Mouse (Mus musculus) lung, adult 18-20 months (tissue): ENCODE results near the gene Mrps17.
"Not testable (repeated sequence)": the region's sequence is repeated elsewhere in the genome, so short reads cannot be mapped to it uniquely, and the experiment has no call there.

Experiments used
- DNase-seq, 2 experiments: peaks; one replicate each; pipeline ENCODE4 v3.0.0; 2022; ENCODE audit warnings: mixed read lengths in 2 of 2

The Mrps17 gene

DNA sequence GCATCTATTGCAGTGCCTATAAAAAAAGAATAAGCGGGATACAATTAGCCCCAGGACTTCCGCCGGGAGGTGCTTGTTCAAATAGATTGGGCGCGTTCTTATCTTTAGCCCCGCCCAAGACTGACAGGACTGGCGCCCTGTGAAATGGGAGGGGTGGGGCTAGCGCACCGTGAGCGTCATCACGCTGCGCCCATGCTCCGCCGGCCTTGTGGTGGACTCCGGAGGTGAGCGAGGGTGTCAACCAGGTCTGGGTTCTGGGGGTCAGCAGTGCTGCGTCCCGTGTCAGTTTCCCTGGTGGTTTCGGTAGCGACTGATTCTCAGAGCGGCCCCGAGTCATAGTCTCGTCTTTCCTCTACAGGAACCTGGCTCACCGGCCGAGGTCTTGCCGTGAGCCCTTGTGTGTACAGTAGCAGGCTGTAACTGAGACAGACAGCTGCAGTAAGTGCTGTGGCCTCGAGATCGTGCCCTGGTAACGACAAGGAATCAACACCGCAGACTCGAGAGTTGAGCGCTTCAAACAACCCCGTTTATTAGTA, at the start of gene Mrps17:
Gene Mrps17, plus strand, starts transcription at position 172 of the 536 bp plus-strand sequence.
- DNase-seq, result peak; percentile 94 to 96

DNA sequence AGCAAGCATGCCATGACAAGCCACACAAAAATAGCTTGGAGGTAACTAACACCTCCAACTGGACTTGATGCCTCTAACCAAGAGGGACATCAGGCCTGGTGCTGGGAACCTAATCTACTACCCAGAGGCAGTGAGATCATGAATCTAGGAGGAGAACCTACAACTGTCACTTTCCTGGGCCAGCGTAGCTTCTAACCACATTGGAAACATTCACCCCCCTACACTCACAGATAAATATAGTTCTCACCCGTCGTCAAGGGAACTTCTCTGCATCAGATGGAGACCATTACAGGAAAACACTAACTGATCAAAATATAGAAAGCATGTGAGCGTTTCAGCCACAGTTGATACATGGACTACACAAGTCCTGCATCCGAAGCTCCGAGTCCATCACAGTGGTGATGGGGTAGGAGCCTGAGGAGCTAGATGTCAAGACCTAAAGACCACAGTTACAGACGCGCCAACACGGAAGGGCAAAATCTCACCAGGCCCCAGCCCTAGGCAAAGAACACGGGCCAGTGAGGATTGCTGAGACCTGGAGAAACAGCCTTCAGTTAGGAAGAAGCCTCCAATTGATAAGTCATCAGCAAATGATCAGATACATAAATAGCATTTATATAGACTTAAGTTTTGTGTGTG, 48.9 kb upstream of the Mrps17 start:
- no peak for DNase-seq

DNA sequence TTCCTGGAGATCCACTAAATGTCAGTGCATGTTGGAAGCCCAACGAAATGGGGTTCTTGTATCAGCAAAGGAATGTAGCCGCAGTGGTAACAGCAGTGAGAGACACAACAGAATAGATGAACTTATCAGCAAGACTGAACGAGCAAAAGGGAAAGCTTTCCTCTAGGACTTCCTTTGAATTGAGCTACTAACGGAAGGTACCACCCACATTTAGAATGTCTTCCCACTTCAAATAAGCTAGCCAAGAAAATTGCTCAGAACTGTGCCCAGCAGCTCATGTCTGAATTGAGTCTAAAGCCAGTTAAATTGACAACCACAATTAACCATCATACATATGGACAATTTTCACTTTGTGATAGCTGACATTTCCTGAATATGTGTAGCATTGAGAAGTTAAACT, 47.4 kb upstream of the Mrps17 start:
- DNase-seq, result no peak

DNA sequence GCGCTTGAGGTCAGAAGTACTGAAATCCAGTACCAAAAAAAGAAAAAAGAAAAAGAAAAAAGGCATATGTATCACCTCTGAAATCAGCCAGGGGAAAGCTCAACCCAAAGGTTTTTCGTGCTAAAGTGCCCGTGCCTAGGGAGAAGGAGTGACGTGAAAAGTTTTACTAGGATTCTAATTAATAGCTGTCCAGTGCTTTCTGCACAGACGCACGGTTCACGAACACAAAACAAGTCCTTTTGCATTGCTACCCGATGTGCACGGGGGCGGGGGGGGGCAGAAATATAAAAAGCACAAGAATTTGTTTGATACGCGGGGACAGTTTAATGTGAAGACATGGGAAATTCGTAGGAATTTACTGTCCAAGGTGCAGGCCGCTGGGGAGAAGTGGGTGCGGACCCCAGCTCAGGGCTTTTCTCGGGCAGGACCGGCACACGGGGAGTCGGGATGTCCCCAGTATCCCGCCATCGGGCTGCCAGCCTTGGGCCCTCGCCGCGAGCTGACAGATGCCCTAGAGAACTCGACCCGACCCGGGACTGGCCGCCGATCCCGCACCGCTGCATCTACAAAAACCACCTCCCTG, 45.8 kb upstream of the Mrps17 start:
- DNase-seq, result no peak

DNA sequence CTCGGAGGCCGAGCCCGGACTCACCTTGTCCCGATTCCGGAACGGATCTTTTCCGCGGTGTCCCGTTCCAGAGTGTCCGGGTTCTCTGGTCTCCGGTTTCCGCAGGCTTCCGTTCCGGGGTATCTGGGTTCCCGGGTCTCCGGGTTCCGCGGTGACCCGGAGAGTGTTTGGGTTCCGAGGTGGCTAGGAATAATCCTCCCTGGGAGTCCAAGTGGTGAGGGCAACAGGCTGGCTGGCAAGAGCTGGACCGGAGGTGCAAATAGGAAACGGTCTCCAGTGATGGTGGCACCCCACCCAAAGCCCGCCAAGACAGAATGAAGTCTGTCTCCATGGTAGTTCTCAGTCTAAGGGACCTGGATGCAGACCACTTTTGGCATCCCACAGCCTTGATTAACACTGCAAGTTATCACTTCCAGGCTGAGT, 45.2 kb upstream of the Mrps17 start, which contains the start of gene Zfp11:
Gene Zfp11, minus strand, starts transcription at position 64 of the 423 bp plus-strand sequence.
- DNase-seq, result peak; percentile 71 to 73

DNA sequence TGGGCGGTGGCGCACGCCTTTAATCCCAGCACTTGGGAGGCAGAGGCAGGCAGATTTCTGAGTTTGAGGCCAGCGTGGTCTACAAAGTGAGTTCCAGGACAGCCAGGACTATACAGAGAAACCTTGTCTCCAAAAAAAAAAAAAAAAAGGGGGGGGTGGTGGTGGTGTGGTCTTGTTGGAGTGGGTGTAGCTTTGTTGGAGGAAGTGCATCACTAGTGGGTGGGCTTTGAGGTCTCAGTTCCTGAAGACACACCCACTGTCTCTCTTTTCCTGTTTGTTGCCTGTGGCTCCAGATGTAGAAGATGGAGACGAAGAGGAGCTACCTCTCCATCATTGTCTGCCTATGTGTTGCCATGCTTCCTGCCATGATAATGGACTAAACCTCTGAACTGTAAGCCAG, 30.2 kb upstream of the Mrps17 start:
- DNase-seq, result not testable (repeated sequence)

DNA sequence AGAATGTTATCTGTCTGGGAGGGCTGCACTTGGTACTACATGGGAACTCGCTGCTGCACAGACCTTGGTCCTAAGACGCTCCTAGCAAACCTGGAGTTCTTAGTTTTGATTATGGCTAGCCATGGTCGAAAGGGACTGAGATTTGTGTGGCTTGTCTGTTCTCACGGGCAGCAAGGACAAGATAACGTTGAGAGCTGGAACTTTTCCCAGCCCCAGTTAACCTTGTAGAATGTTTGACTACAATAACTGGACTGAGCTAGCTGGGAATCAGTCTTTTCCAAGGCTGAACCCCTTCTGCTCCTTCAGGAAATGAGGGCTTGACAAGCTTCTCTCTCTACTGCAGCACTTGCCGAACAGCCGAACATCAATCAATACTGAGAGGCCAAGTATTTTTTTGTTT, 27.7 kb upstream of the Mrps17 start:
- DNase-seq, result no peak

DNA sequence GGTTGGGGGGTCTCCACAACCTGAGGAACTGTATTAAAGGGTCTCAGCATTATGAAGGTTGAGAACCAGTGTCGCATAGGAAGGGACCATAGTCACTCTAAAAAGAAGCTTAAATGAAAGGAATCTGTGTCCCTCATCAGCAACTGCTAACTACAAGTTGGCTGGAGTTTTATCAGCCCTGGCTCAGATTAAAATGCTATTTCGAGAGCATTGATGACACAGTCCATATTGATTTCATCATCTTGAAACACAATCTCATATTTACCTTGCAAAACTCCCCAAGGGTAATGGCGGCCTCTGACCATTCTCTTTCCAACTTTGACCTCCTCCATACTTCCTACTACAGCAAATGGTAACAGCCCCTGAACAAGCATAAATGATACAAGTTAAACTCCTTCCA, 24.8 kb upstream of the Mrps17 start:
- DNase-seq, result no peak

DNA sequence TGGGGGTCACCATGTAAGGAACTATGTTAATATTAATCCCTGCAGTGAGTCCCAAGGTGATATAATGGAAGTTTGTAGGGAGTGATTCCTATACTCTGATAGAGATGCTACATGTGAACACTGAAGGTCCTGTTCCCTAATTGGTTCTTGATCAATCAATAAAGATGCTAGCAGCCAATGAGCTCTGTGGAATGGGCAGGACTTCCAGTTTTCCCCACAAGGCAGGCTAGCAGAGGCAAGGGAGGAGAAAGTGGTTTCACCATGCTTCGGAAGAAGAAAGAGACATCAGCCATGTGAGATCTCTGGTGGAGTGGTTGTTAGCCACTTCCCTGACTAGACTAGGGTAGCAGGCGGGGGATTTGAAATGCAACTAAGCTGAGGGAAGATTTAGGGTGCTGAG, 14.8 kb upstream of the Mrps17 start:
- no peak for DNase-seq

DNA sequence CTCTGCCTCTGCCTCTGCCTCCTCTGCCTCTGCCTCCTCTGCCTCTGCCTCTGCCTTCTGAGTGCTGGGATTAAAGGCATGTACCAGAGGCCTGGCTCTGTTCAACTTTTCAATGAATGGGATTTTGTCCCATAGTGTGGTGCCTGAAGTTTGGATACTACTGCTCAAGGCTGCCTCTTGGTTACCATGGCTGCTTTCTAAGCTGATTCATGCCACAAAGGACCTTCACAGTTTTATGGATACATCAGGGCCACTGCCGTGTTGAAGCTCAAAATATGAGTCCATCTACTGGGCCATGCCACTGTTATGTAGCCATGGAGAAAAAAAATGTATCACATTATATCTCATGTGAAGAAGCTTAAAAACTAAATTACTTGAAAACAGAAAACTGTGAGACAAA, 13.6 kb upstream of the Mrps17 start:
- no peak for DNase-seq

DNA sequence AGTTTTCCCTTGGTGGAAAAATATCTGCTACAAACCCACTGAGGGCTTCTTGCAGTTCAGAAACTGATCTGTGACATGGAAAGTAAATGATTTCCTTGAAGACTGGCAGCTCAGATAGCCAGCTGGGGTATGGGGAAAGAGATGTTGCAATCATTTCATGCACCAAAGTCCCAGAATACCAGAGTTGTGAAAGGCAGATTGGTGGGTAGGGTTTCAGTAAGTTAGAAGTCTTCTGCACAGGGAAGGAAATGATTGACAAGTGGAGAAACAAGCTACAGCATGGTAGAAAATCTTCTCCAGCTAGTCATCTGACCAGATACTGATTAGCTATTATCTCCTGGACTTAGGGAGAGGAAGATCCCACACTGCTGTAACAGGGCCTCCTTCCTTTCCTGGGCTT, 11.9 kb upstream of the Mrps17 start:
- DNase-seq, result no peak

DNA sequence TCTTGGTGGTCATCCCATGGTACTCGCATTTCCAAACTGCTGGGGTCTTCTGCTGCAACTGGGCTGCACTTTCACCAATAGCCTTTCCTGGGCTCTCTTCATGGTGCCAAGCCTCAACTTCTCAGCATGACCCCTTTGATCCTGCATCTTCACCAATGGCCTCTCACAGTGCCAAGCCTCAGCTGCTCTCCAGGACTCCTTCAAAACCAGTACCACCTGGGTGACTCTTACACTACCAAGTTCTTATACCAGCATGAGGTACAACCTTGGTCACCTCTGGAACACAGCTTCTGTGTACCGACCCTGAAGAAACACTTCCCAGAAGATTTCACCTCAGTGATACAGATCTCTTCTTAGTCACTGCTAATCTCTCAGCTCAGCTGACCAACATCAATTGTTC, 6.9 kb upstream of the Mrps17 start, which contains the start of gene Sept14:
Gene Sept14, minus strand, starts transcription at position 101 of the 400 bp plus-strand sequence.
- no peak for DNase-seq

DNA sequence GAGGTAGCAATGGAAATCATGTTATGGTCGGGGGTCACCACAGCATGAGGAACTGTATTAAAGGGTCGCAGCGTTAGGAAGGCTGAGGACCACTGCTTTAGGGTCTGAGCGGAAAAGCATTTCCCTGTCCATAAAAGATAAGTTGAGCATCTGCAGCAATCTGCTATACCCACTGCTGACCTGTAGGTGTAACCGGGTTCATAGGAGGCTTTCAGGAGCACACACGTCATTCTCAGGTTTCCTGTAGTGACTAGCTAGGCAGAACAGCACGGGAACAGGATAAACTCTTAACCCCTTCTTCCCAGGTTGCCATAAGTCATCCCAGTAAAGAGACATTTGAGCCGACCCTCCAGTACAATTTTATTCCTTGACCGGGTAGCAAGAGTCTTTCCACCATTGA, 1.7 kb downstream of the Mrps17 start:
- no peak for DNase-seq

DNA sequence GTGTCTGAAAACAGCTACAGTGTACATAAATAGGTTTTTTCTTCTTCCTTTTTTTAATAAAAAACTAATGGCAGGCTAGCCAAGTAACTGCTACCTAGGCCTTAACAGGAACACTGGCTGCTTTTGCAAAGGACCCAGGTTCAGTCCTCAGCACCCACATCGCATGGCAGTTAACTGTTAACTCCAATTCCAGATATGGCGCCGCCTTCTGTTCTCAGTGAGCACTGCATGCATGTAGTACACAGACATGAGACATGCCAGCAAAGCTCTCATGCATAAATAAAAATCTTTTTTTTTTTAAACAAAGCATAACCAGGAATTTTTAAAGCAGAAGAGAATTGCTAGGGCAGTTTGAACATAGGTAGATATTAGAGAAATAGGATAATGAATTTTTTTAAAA, 4.9 kb downstream of the Mrps17 start:
- no peak for DNase-seq

DNA sequence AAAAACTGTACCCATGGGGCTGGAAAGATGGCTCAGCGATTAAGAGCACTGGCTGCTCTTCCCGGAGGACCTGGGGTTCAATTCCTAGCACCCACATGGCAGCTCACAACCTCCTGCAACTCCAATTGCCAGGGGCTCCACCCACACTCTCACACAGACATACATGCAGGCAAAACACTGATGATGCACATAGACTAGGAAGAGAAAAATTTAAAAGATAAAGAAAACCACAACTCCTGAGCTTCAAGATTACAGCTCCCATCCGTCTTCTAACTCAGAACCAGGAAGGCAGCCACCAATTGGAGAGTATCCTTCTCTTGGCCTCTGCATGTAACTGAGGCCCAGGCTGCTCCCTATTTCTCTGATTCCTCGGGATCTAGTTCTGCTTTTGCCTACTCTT, 9.0 kb downstream of the Mrps17 start:
- DNase-seq, result no peak

DNA sequence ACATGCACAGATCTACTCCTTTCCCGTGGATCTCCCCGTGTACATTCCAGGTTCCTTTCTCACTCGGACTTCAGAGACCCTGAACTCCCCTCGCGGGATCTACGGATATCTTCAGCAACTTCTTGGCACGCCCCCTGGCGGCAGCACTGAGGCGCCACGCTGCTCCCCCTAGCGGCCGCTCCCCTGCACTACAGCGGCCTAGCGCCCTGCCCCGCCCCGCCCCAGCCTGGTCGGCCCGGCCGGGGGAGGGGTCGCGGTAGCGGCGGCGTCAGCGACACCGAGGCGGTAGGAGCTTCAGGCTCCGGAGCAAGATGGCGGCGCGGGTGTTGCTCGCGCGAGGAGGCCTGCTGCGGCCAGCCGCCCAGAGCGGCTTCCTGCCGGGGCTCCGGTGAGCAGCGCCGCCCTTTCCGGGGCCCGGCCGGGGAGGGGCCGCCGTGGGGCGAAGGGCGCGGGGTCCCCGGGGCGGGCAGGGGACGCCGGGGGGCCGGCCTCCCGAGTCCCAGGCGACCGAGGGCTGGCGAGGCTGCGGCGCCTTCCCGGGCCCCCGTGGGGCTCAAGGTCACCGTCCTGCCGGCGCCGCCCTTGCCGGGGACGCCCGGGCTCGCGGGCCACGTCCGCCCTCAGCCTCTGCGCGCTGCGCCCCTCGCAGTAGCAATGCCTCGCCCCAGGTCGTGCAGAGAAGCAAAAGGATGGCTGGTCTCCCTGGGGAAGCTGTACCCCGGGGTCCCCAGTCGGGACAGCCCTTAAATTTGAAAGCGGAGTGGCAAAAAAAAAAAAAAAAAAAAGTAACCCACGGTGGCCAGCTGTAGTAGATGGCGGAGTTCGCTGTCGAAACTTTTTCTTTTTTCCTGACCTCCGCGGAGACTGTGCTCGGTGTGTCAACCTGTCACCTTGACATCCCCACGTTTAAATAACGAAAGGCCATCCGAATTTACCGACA, 9.8 kb downstream of the Mrps17 start, which contains the start of gene Nipsnap2:
Gene Nipsnap2, plus strand, starts transcription at position 230 of the 940 bp plus-strand sequence.
- peak; percentile 89 to 90 for DNase-seq

DNA sequence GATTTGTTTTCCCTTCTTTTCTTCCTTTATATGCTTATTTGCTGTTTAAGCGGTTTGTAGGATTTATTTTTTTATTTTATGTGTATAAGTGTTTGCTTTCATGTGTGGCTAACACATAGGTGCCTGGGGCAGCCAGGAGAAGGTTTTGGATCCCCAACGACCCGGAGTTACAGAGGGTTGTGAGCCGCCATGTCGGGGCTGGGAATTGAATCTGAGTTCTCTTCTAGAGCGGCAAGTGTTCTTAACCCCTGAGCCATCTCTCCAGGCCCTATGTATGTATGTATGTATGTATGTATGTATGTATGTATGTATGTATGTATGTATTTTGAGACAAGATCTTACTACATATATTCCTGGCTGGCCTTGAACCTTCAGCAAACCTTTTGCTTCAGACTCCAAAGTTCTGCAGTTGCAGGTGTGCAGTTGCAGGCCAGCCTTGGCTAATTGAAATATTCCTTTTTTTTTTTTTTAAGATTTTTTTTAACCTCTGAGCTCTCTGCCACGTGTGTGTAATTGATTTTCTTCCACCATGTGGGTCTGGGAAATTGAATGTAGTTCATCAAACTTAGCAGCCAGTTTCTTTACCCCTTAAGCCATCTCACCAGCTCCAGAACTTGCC, 10.6 kb downstream of the Mrps17 start:
- no peak for DNase-seq

DNA sequence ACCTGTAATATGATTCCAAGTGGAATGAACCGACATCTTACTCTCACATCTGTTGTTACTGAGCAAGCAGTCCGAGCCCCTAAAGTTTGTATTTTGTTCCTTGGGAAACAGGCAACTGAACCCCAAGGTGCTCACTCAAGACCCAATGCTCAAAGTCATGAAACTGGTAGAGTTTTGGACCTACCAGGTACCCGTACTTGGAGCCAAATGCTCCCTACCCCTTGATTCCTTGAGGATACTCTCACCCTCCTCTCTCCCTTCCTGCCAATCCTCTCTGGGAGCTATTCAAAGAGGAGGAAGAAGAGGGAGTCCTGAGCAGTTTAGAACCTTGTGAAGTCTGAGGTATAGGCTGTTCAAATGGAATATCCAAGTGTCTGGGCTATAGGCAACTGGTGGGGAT, 11.5 kb downstream of the Mrps17 start:
- DNase-seq, result no peak

DNA sequence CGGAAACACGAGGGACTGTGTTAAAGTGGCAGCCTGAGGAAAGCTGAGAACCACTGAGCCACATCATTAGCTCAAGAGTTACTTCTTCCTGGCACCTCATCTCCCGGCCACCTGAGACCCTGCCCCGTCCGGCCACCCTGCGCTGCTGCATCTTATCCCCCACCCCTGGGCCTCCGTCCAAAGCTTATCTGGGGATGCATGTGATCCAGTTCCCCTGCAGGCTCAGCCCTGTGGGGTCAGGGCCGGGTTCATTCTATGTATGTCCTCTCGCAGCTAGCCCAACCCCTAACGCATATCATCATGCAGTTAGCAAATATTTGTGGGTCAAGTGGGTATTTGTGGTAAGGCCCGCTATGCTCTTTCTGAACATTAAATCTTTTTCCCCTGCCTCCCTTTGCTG, 14.0 kb downstream of the Mrps17 start:
- DNase-seq, result no peak

DNA sequence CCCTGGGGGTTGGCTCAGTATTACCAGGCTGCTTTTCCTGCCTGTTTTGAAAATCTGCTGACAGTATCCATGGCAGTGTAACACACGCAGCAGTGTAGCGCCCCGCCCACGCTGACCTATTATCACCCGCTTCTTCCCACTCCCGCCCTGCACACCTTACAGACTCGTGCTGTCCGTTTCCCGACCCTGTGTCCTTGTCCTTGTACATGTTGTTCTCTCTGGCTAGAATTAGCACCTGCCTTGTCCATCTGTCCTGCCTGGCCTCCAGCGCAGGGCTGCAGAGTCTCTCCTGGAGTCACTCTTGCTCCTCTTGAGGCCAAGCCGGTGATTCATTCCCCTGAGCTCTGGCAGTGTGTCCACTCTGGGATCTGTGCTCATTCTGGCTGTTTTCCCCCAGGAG, 15.0 kb downstream of the Mrps17 start:
- DNase-seq, result peak; percentile 10 to 25

DNA sequence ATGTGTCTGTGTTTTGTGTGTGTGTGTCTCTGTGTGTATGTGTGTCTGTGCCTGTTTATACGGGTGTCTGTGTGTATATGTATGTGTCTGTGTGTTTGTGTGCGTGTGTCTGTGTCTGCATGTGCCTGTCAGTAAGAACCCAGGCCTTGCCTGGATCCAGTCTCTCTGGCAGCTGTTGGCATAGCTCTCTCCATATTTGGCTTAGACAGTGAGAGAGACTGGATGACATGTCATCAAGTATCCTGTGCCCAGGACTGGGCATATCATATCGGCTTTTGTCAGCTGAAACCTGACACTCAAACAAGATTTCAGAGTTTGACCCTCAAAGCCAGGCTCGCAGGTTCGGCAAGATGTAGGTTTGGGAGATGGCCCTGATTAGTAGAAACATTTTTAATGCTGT, 15.7 kb downstream of the Mrps17 start:
- DNase-seq, result no peak

DNA sequence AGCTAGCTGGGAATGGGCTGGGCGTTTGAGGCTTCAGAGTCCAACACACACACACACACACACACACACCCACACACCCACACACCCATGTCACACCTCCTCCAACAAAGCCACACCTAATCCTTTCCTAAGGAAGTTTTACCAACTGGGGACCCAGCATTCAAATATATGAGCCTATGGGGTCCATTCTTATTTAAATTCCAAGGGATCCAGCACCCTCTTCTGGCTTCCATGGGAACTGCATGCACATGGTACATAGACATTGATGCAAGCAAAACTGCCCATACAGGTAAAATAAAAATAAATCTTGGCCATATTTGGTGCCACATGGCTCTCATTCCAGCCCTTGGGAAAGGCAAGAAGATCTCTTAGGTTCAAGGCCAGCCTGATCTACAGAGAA, 25.7 kb downstream of the Mrps17 start:
- peak in 1 of 2 experiments; percentile 18 for DNase-seq
